Mouse (Mus musculus) hematopoietic stem cell, adult 5-6 weeks (primary cell): Measurements from ENCODE around the gene Car5a. TPM values are rescaled to one million over a fixed set of nuclear protein-coding genes. Genes with fewer than 3 reads are reported as not detected.

Experiments
- ATAC-seq, 2 experiments: fragments of 125-278 bp in 1 of 2; replicated peaks in 1 of 2; 2 replicates each; pipeline ENCODE4 v1.8.0; 2016 to 2017; ENCODE audit warnings: inconsistent platforms in 2 of 2, mild to moderate bottlenecking in 2 of 2, moderate number of reproducible peaks in 2 of 2, low read depth in 1 of 2, moderate TSS enrichment in 1 of 2; ENCODE audit not compliant: low FRiP score in 2 of 2, poor library complexity in 2 of 2, severe bottlenecking in 2 of 2, insufficient read depth in 1 of 2, low TSS enrichment in 1 of 2
- total RNA-seq: library from RNA; stranded (forward); fragments of 172-1452, 232-1000 nt; gene quantifications from 2 replicates; pipeline ENCODE4 v1.2.3, GENCODE M21; 2017

The Car5a gene
- total RNA-seq, 1 experiment from 2014 or later = not detected

DNA sequence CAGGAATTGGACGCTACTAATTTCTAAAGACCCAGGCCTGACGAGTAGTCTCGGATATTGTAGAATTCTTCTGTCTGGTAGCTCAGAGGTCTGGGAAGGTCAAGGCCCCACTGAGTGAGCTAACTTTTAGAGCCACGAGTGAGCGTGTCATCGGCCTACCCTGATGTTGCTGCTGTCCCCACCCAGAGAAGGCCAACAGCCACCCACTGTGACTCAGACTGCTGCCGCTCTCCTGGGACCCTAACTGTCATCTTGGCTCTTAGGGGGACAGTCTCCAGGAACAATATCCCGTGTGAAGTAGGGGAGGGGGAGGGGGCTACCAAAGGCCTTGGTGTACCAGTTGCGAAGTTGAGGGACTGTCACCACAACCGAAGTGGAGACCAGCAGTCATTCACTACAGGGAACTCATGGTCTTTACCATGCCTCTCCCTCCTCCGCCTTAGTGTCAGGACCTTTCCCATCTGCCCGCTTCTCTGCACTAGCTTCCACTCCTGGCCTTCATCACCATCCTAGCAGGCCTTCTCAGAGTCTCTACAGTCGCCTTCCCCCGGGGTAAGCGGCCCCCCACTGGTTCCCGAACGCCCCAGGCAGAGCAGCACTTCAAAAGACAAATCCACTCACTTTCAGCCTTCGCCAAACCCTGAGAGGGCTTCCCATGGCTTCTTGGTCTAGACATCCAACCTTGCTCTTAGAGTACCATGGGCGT lies 2.5 kb upstream of the Car5a start:
- ATAC-seq = no peak

DNA sequence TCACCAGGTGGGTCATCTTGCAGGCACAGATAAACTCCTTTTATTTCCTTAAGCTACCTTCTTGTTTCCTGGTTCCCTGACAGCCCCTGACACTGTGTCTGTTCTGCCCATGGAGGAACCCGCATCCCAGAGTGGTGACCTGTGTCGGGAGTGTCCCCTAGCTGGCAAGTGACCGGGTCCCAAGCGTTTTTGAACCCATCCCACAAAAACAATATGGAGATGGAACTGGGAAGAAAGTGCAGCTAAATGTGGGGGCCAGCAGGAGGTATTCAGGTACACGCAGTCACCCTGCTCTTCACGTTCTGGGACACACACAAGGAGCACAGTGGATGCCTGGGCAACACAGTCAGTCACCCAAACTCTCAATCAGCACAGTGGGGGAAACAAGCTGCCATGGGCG lies 1.6 kb upstream of the Car5a start:
- ATAC-seq = no peak

DNA sequence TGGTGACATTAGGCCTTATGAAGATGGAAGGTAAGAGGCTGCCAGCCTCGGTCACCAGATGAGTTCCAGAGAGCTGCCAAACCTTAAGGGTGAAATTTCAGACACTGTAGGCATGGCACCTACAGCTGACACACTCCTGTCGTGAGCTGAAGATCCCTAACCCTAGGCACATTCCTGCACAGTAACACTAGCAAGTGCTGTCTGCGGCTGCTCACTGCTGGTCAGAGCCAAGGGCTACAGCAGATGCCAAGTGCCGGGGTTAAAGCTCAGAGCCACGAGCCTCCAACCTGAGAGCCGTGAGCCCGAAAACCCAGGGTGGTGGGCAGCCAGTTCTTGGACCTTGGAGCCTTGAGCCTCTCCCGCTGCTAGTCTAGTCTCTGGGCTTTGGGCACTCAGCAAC lies 988 bp downstream of the Car5a start:
- ATAC-seq = no peak

DNA sequence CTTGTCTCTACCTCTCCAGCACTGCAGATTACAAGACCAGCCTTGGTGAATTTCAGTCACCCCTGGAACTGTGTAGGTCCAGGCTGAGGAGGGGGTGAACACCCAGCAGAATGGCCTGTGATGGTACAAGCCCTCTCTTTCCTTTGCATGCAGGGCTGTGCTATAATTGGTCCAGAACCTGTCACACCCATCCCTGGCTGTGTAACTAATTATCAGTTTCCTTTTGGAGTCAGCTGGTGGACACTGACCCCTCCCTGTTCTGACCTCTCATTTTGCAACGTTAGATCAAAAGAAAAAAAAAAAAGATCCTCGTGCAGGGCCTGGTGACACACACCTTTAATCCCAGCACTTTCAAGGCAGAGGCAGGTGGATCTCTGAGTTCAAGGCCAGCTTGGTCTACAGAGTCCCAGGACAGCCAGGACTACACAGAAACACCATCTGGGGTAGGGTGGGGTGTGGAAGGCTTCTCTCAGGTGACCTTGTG lies 1.6 kb downstream of the Car5a start:
- no peak for ATAC-seq

DNA sequence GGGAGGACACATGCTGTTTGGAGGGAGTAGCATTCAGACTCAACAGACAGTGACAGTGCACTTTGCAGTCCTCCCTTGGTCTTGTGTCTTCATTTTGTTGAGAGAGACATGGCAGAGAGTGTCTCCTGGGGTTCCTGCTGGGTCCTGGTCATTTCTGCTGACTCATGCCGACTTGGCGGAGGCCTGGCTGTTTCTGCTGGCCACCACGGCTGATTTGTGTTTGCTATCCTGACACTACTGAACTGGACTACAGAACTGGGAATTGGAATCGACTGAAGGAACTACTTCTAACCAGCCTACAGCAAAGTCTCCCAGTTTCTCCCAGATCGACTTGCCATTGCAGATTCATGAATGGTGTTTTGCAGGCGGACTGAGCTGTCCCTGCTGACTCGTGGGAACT lies 6.0 kb downstream of the Car5a start:
- ATAC-seq = no peak

DNA sequence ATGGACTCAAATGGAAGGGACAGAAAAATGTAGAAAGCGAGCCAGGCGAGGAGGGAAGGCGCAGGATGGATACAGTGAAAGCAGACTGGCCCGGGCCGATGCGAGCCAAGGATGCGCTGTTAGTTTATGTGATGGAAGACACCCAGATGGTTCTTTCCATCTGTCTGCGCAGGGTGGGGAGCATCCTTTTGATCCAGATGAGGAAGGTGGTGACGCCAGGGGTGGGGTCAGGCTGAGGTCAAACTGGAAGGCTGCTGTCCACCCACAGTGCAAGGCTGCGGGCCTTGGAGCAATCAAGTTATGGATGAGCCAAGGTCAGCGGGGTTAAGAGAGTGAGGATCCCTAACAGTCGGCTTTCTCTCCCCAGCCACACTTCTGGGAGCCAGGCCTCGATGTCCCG lies 8.3 kb downstream of the Car5a start:
- no peak for ATAC-seq

DNA sequence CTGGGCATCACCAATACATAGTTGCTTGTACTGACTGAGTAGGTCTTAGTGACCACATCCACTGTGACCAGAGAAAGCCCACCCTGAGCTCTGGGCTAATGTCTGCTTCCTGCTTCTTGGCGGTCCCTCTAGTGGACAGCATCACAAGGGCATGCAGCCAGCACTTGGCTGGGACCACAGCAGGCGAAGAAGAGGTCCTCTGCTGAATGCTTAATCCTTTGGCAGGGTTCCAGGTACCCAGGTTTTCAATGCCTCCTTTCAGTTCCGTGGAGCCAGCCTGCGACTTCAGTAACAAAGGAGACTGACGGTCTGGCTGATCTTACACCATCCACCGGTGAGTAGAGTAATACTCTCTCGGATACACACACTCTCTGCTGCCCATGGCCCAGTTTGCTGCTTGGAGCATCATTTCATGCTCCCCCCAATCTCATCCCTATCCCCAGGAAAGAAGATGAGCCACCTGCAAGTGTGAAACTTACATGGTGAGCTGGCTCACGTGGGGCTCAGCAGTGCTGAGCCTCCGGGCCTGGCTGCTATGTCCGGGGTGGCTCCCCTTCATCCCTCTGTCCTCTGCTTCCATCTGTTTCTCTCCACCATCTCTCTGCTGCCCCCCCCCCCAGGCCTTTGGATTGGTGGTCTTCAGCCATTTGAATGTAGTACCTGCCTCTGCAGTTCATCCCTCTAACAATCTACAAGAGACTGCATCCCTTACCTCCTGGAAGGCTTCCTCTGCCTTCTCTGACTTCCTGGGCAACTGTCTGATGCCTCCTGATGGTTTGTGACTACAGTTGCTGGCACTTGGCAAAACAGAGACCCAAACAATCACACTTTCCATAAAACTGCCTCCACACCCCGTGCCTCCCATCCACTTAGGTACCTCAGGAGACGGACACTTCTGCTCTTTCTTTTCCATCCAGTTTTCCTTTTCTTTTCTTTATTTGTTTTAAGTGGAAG lies 9.1 kb downstream of the Car5a start:
- ATAC-seq = 0 out of 4 replicates have a peak, but pooled peaks of 1 of the 2 experiments have one; percentile 27

DNA sequence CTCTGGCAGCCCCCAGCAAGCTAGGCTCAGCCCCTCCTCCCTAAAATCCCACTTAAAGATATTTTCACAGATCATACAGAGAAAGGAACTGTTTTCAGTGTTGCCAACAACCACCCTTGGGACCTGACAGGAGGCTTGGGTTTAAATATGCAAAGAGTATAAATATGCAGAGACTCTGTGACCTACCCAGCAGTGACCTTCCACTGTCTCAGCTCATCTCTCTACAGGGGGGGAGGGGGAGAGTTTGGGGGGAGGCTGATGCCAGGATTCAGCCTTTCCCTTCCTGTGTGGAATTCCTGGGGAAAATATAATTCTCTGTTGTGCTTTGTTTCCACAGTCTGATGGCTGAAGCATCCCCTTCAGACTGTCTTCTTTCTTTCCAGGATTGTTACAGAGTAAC lies 9.8 kb downstream of the Car5a start:
- ATAC-seq = no peak

DNA sequence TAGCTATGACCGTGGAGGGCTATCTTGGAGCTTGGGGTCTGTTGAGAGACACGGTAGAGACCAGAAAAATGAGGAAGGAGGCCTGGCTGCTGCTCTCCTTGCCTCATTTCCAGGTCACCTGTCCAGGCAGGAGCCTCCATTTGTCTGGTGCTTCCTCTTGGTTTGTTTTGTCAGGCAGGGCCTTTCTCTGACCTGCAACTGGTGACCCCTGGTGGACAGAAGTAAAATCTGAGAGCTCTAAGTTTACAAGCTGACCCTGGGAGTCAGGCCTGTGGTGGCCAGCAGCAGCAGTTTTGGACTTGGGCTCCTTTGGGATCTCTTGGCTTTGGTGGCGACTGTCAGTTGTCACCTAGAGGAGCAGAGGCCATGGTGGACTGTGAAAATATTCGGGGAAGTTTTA lies 10.2 kb downstream of the Car5a start:
- peak; percentile 53 to 74; a peak in 2 of 4 replicates for ATAC-seq

DNA sequence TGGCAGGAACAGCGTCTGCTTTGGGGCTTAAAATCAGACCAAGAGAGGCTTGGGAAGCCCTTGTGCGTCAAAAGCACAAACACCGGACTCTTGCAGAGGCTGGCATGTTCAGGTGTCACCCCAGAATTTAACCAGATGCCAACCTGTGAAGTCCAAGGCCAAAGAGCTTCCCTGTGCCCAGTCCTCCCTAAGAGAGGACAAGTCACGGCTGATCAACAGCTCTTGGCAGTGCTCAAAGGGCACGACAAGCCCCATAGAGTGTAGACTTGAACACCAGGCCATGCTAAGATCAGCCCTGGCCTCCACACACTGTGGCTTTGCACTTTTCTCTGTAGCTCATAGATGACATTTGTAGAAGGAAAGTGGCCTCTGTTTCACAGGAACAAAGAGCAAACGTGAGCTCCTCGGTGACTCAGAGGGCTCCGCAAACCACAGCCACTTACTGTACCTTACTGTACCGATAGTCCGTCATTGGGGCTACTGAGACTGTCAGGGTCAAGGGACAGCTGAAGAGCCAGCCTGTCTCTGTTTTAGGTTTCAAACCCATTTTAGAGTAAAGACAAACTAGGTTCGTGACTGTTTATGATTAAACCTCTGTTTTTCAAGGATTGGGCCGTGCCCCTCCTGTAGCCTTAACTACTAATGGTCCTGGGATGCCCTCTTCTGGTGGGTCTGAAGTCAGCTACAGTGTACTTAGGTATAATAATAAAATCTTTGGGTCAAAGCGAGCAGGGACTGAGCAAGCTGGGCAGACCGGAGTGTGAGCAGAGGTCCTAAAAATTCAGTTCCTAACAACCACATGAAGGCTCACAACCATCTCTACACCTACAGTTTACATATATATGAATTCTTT lies 11.8 kb downstream of the Car5a start:
- no peak for ATAC-seq

DNA sequence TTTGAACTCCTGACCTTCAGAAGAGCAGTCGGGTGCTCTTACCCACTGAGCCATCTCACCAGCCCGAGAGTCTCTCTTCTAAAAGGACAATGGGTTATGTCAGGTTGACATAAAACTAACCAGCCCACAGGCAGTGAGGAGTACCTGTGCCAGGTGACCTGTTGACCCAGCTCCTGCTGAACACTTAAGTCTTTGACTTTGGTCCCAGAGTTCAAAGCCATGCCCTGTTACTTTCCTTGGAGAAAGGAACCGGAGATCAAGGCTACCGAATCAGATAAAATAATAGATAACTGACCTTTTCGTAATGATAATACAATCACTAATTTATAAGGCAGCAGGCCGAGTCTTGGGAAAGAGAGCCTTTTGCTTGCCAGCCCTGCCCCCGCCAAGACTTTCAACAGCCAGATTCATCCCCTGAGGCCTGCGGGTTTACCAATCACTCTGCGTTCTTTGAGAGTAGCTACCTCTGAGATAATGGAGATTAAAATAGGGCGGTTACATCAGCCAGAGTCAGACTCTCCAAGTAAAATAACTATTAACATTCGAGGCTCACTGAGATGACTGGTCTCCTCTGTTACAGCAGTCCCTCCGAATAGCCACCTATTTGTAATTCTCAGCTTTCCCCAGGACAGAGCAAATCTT lies 12.6 kb downstream of the Car5a start:
- ATAC-seq = no peak

DNA sequence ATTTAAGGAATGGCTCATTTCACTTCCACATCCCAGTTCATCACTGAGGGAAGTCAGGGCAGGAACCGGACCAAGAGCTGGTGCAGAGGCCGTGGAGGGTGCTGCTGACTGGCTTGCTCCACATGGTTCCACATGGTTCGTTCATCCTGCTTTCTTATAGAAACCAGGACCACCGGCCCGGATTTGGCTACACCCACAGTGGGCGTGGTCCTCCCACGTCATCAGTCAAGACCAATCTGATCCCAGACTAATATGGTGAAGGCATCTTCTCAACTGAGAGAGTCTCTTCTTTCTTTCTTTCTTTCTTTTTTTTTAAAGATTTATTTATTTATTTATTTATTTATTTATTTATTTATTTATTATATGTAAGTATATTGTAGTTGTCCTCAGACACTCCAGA lies 13.1 kb downstream of the Car5a start:
- ATAC-seq = no peak

DNA sequence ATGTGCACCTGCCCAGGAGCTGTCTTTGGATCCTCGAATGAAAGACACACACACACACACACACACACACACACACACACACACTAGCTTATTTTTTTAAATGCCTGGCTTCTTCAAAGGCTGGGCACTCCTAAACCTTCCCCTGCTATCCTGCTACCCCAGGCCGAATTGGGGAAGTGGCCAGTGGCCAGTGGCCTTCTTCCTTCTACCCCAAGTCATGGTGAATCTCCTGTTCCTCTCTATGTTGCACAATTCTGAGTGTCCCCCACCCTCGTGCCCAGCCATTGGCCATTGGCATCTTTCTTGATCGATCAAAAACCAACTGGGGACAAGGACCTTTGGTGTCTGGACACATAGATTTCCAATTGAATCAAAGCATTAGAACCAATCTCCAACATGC lies 14.7 kb downstream of the Car5a start:
- no peak for ATAC-seq

DNA sequence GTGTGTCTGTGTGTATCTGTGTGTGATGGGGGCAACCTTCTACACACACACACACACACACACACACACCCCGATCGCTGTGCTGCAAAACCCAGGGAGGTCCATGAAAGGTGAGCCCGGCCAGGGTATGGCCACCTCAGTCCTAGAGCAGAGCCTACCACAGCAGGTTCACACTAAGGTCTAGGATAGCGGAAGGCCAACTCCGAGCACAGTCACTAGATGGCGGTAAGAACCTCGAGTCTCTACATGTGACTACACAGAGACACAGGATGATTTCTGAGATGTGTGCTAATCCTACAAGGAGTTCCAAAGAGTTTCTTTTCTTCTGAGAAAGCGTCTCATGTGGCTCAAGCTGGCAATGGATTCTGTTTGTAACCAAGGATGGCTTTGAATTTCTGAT lies 17.4 kb downstream of the Car5a start:
- ATAC-seq = peak; percentile 77 to 90

DNA sequence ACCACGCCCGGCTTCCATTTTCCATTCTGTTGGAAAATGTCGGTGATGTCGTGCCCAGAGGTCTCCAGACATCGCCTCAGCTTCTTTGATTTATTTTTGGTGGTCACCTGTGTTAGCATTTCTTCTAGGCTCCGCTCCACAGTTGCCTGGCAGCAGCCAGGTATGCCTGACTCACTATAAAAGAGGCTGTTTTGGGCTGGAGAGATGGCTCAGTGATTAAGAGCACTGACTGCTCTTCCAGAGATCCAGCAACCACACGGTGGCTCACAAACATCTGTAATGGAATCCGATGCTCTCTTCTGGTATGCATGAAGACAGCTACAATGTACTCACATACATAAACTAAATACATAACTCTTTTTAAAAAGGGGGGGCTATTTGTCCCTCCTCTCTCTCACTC lies 18.4 kb downstream of the Car5a start:
- no peak for ATAC-seq

DNA sequence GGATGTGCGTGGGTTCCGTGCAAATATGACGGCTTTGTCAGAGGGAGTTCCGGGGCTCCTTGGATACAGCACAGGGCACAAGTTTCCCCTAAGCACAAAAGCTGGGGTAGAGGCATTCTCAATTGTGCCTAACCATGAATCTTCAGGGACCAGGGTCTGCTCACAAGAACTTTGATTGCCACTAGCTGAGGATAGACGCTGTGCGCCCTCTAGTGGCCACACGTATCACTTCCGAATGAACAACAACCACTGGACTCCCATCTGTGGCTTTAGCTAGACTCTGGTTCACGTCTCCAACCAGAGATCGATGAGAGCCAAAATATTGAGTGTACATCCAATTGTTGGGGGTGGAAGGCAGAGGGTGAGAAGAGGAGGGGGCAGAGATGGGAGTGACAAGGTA lies 19.1 kb downstream of the Car5a start:
- peak; percentile 66 to 67; a peak in 3 of 4 replicates for ATAC-seq

DNA sequence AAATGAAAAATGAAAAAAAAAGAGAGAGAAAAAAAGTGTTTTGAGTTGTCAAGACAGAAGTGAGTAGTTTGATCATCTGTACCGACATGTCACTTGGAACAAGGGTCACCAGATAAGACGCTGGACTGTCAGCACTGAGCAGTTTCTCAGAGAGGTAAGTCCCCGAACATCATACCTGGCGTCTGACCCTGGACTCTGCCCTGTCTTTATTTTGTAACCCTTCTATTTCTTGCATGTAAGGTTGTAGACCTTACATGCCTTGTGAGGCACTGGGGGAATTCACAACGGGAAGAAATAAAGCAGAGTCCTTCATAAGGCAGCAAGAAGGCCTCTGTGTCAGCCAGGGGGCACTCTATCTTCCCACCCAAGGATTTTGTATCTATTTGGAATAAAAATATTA lies 20.0 kb downstream of the Car5a start:
- no peak for ATAC-seq
